Mouse (Mus musculus) CH12.LX (cell line): ENCODE data around the gene Ankrd50. TPM values are rescaled to one million over a fixed set of nuclear protein-coding genes. Genes with fewer than 3 reads are reported as not detected.

Experiments used
- DNase-seq: peaks from one replicate; pipeline ENCODE4 v3.0.0-alpha.2; 2013; ENCODE audit errors: extremely low read depth
- H3K27ac ChIP-seq: 2 replicates; pipeline ENCODE4 v1.5.1; 2012; ENCODE audit warnings: low read depth, mild to moderate bottlenecking, control low read depth, moderate library complexity; ENCODE audit not compliant: insufficient read depth
- H3K27me3 ChIP-seq: replicated peaks from 2 replicates; pipeline ENCODE3; 2012; ENCODE audit warnings: inconsistent platforms
- H3K36me3 ChIP-seq, 2 experiments: replicated peaks in 1 of 2; 2 replicates each; pipeline versions ENCODE3 to v1.6.1; 2012; ENCODE audit warnings: inconsistent platforms in 1 of 2, low read length in 1 of 2, mild to moderate bottlenecking in 1 of 2, mixed read lengths in 1 of 2, moderate library complexity in 1 of 2; ENCODE audit not compliant: control insufficient read depth in 1 of 2, insufficient read depth in 1 of 2
- H3K4me1 ChIP-seq, 2 experiments: 2 replicates each; pipeline ENCODE4 v1.6.1; 2012; ENCODE audit warnings: inconsistent platforms in 1 of 2, moderate library complexity in 1 of 2; ENCODE audit not compliant: insufficient read depth in 2 of 2, control insufficient read depth in 1 of 2
- H3K4me2 ChIP-seq: 2 replicates; pipeline ENCODE4 v1.6.1; 2012; ENCODE audit warnings: low read depth, mild to moderate bottlenecking, control low read depth; ENCODE audit not compliant: poor library complexity, insufficient read depth, severe bottlenecking
- H3K4me3 ChIP-seq, 3 experiments: fragments of 150-350 bp in 1 of 3; sonication (generic) in 1 of 3; replicated peaks in 1 of 3; 2 replicates each; pipeline versions ENCODE3 to v1.5.1; 2011 to 2012; ENCODE audit warnings: low read depth in 2 of 3, low read length in 2 of 3, mild to moderate bottlenecking in 2 of 3, moderate library complexity in 2 of 3, control low read depth in 1 of 3, improper control_type of control experiment in 1 of 3, inconsistent platforms in 1 of 3, mixed read lengths in 1 of 3; ENCODE audit not compliant: poor library complexity in 1 of 3
- H3K79me2 ChIP-seq: replicated peaks from 2 replicates; pipeline ENCODE4 v1.6.1; 2012; ENCODE audit warnings: mild to moderate bottlenecking, moderate library complexity; ENCODE audit not compliant: control insufficient read depth, poor library complexity, insufficient read depth, severe bottlenecking; ENCODE audit errors: extremely low read depth
- H3K9ac ChIP-seq: 2 replicates; pipeline ENCODE4 v1.6.1; 2012; ENCODE audit warnings: low read depth, mild to moderate bottlenecking, control low read depth, moderate library complexity; ENCODE audit not compliant: insufficient read depth
- H3K9me3 ChIP-seq: replicated peaks from 2 replicates; pipeline ENCODE3; 2012; ENCODE audit warnings: low read length, inconsistent platforms, mixed read lengths
- BHLHE40 ChIP-seq: IDR thresholded peaks from 2 replicates; pipeline ENCODE4 v1.6.1; 2011; ENCODE audit warnings: mild to moderate bottlenecking, low read depth, low read length, improper control_type of control experiment
- CTCF ChIP-seq, 2 experiments: IDR thresholded peaks in 1 of 2; conservative IDR thresholded peaks in 1 of 2; 2 replicates each; pipeline ENCODE4 v1.5.1; 2011 to 2012; ENCODE audit warnings: low read depth in 2 of 2, low read length in 2 of 2, improper control_type of control experiment in 1 of 2, inconsistent platforms in 1 of 2, mild to moderate bottlenecking in 1 of 2, moderate library complexity in 1 of 2
- E2F4 ChIP-seq: IDR thresholded peaks from 2 replicates; pipeline ENCODE4 v1.6.1; 2011; ENCODE audit warnings: low read depth, low read length, improper control_type of control experiment; ENCODE audit not compliant: insufficient replicate concordance
- ELF1 ChIP-seq: IDR thresholded peaks from 2 replicates; pipeline ENCODE4 v1.6.1; 2014; ENCODE audit warnings: low read depth, mild to moderate bottlenecking, inconsistent platforms, low read length, improper control_type of control experiment
- EP300 ChIP-seq: IDR thresholded peaks from 2 replicates; pipeline ENCODE4 v1.6.1; 2011; ENCODE audit warnings: low read length, improper control_type of control experiment
- GABPA ChIP-seq: IDR thresholded peaks from 2 replicates; pipeline ENCODE4 v1.6.1; 2012; ENCODE audit warnings: low read depth, low read length, improper control_type of control experiment, inconsistent platforms; ENCODE audit not compliant: insufficient replicate concordance
- IRF4 ChIP-seq: IDR thresholded peaks from 2 replicates; pipeline ENCODE4 v1.6.1; 2014; ENCODE audit warnings: low read depth, mild to moderate bottlenecking, inconsistent platforms, low read length, improper control_type of control experiment
- JUN ChIP-seq: IDR thresholded peaks from 2 replicates; pipeline ENCODE4 v1.6.1; 2011; ENCODE audit warnings: low read depth, mild to moderate bottlenecking, low read length, improper control_type of control experiment, moderate library complexity; ENCODE audit not compliant: insufficient read depth
- KAT2A ChIP-seq: IDR thresholded peaks from 2 replicates; pipeline ENCODE4 v1.6.1; 2012; ENCODE audit warnings: low read length, improper control_type of control experiment, inconsistent platforms; ENCODE audit not compliant: insufficient replicate concordance
- MEF2A ChIP-seq: IDR thresholded peaks from 2 replicates; pipeline ENCODE4 v1.6.1; 2014; ENCODE audit warnings: low read depth, mild to moderate bottlenecking, inconsistent platforms, low read length, improper control_type of control experiment, borderline replicate concordance
- MYC ChIP-seq: IDR thresholded peaks from 2 replicates; pipeline ENCODE4 v1.6.1; 2011; ENCODE audit warnings: low read depth, mild to moderate bottlenecking, improper control_type of control experiment, low read length
- NELFE ChIP-seq: IDR thresholded peaks from 2 replicates; pipeline ENCODE4 v1.6.1; 2011; ENCODE audit warnings: low read depth, low read length, improper control_type of control experiment
- NRF1 ChIP-seq: IDR thresholded peaks from 2 replicates; pipeline ENCODE4 v1.6.1; 2014; ENCODE audit warnings: low read depth, mild to moderate bottlenecking, inconsistent platforms, low read length, improper control_type of control experiment, moderate library complexity
- PAX5 ChIP-seq: IDR thresholded peaks from 2 replicates; pipeline ENCODE4 v1.6.1; 2012; ENCODE audit warnings: low read length, inconsistent platforms, mixed read lengths
- POLR2AphosphoS2 ChIP-seq: IDR thresholded peaks from 2 replicates; pipeline ENCODE4 v1.6.1; 2011; ENCODE audit warnings: low read depth, low read length, improper control_type of control experiment
- RAD21 ChIP-seq: IDR thresholded peaks from 2 replicates; pipeline ENCODE4 v1.6.1; 2011; ENCODE audit warnings: low read depth, mild to moderate bottlenecking, low read length, improper control_type of control experiment, moderate library complexity
- RCOR1 ChIP-seq: conservative IDR thresholded peaks from 2 replicates; pipeline ENCODE4 v1.6.1; 2012; ENCODE audit warnings: low read depth, mild to moderate bottlenecking, inconsistent platforms, low read length, improper control_type of control experiment
- UBTF ChIP-seq: IDR thresholded peaks from 2 replicates; pipeline ENCODE4 v1.6.1; 2012; ENCODE audit warnings: low read depth, mild to moderate bottlenecking, inconsistent platforms, low read length, improper control_type of control experiment, moderate library complexity
- USF2 ChIP-seq: conservative IDR thresholded peaks from 2 replicates; pipeline ENCODE4 v1.6.1; 2011; ENCODE audit warnings: low read depth, low read length, improper control_type of control experiment
- ZC3H11A ChIP-seq: IDR thresholded peaks from 2 replicates; pipeline ENCODE4 v1.6.1; 2012; ENCODE audit warnings: low read depth, mild to moderate bottlenecking, inconsistent platforms, low read length, improper control_type of control experiment
- ZNF384 ChIP-seq: IDR thresholded peaks from 2 replicates; pipeline ENCODE4 v1.6.1; 2012; ENCODE audit warnings: low read depth, low read length, improper control_type of control experiment, inconsistent platforms
- dilution Hi-C: fragments of 300-500 bp; cut with MboI; formaldehyde crosslinking; loops from 2 replicates; pipeline ENCODE4 v1.14.3; 2020; ENCODE audit warnings: low sequenced_read_pairs; ENCODE audit not compliant: extremely low pct_unique_long_range_greater_than_20kb, extremely low pct_ligation_motif_present
- in situ Hi-C: fragments of 300-500 bp; cut with MboI; formaldehyde crosslinking; loops from 3 replicates; pipeline ENCODE4 v1.14.3; 2019; ENCODE audit warnings: low sequenced_read_pairs, low pct_ligation_motif_present, low pct_unique_long_range_greater_than_20kb, mixed read lengths
- polyA plus RNA-seq: library from polyadenylated mRNA; unstranded; fragments of >175 nt; gene quantifications from 2 replicates; pipeline ENCODE4 v1.2.1, GENCODE M21; 2012; ENCODE audit warnings: low read depth; ENCODE audit not compliant: insufficient read length
- total RNA-seq, 2 experiments: library from RNA; depleted of rRNA; stranded (reverse); fragments of 300-350 nt in 1 of 2; fragments of >200 nt in 1 of 2; gene quantifications; 2 replicates each; pipeline ENCODE4 v1.2.3; 2012 to 2014

The Ankrd50 gene
- total and polyA plus RNA-seq, 3 experiments: 14.0 to 24.6 (median 16.4) TPM

DNA sequence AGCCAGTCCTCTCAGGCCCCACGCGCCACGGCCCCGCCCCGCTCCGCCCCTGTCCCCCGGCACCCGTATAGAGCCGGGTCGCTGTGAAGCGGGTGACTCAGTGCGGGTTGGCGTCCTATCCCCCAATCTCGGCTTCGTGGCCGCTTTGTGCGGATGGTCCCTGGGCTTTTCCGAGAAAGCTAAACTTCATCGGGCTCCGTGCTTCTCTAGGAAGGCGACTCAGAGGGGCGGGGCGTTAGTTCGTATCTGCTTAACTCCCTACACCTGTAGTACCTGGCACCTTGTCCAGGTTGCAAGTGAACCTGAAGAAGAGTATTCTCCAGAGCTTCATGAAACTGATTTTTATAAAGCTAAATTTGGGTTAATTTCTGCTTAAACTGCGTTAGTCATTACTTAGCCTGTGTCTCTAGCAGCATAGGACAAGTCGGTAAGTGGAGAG is 482 bp upstream of the Ankrd50 start (continued):
- TF ChIP-seq BHLHE40 (no peak), POLR2AphosphoS2 (no peak), ZNF384 (no peak), EP300 (no peak), KAT2A (no peak), GABPA (no peak), PAX5 (no peak), ZC3H11A (no peak), USF2 (no peak), MYC (no peak), CTCF (conservative IDR thresholded peaks at IDR 0.05 in 1 of 2, IDR thresholded peaks at IDR 0.05 in 1 of 2; ENCODE audit: low read depth in 2 of 2, low read length in 2 of 2) (no peak), MEF2A (no peak), ELF1 (0 out of 2 replicates have a peak, but pooled peaks have one; percentile 7), E2F4 (no peak)

- dilution Hi-C loops: no loop called here
- H3K27ac ChIP-seq: no peak overlapping the region
- H3K9me3 ChIP-seq: peaks cover 3% of the 10 kb centered on the region
- in situ Hi-C loops: no loop called here
- peaks cover 2% of the 10 kb centered on the region for H3K27me3 ChIP-seq
- H3K79me2 ChIP-seq: peaks cover 12% of the 10 kb centered on the region
- peak overlapping the region; percentile 71; the same call in 1 of the 2 replicates for H3K9ac ChIP-seq
- no peak for DNase-seq
- H3K4me1 ChIP-seq: peaks cover 11 to 40% of the 10 kb centered on the region in 2 experiments; a peak in 3 of 4 replicates
- peak overlapping the region; percentile 52 for H3K4me2 ChIP-seq
- peak; percentile 0 for TF ChIP-seq RAD21
- TF ChIP-seq PAX5: no peak
- peak overlapping the region; percentile 81 to 85 (median 84) for H3K4me3 ChIP-seq
- peaks cover 8 to 33% of the 10 kb centered on the region in 2 experiments for H3K36me3 ChIP-seq
These were observed 1.1 kb downstream of the Ankrd50 start for GRCm38 (mm10) chr3:38483551-38483950.

GRCm38 (mm10) chr3:38482749-38483148 is 1.9 kb downstream of the Ankrd50 start:
- Histone ChIP-seq H3K36me3 (peaks cover 8 to 39% of the 10 kb centered on the region in 2 experiments), H3K4me1 (peaks cover 11 to 43% of the 10 kb centered on the region in 2 experiments; a peak in 3 of 4 replicates), H3K4me3 (peak overlapping the region in 1 of 3 experiments; percentile 81), H3K4me2 (peak overlapping the region; percentile 52), H3K79me2 (peaks cover 12% of the 10 kb centered on the region), H3K27ac (no peak overlapping the region), H3K9ac (peak overlapping the region; percentile 9; the same call in 1 of the 2 replicates), H3K9me3 (peaks cover 3% of the 10 kb centered on the region), H3K27me3 (peaks cover 2% of the 10 kb centered on the region)
- in situ Hi-C loops (no loop called here), dilution Hi-C loops (no loop called here)
- no peak for DNase-seq
- TF ChIP-seq KAT2A (no peak), IRF4 (no peak), NRF1 (no peak), RCOR1 (no peak), MEF2A (no peak), JUN (no peak), ELF1 (no peak), NELFE (no peak), RAD21 (no peak), POLR2AphosphoS2 (no peak), USF2 (no peak), UBTF (no peak)
